Mouse (Mus musculus): ENCODE measurements around the gene Ltb.
A peak's percentile ranks its signal among the peaks of the same experiment; 100 is the strongest.

Ltb gene

GRCm38 (mm10) chr17:35193881-35194843 is at the start of gene Ltb:
Gene Ltb (plus strand): TSS chr17:35194439.
- no peak for DNase-seq (ENCODE audit: low spot score in 2 of 2)

DNA sequence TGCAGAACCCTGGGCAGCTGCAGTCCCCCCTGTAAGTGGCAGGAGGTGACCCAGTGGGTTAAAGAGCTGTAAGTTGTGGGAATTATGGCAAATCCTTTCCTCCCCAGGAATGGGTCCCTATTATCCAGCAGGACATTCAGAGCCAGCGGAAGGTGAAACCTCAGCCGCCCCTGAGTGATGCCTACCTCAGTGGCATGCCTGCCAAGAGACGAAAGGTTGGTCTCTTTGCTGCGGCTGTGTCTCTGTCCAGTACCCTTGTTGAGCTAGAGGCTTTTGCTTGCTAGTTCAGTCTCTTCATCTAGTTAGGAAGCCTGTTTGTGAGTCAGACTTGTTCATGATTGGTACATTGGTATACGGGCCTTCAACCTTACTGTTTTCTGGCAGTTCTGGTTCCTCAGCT is 48.1 kb upstream of the Ltb start:
- no peak for DNase-seq (ENCODE audit: low spot score in 2 of 2)

DNA sequence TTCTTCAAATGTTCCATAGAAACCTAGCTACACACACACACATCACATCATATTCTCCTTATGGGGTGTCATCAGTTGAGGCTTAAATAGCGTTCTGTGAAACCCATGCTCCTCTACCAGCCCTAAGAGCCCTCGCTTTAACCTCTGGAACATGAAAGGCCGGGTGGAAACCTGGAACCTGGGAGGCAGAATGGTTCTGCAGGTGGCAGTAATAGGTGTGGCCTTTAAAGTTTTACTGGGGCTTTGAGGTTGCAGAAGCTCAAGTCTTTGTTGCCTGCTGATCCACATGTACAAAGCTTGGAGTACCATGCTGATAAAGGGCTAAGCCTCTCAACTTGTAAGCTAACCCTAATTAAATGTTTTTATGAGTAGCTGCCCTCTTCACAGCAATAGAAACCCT is 46.9 kb upstream of the Ltb start:
- DNase-seq (ENCODE audit: low spot score in 2 of 2): no peak

DNA sequence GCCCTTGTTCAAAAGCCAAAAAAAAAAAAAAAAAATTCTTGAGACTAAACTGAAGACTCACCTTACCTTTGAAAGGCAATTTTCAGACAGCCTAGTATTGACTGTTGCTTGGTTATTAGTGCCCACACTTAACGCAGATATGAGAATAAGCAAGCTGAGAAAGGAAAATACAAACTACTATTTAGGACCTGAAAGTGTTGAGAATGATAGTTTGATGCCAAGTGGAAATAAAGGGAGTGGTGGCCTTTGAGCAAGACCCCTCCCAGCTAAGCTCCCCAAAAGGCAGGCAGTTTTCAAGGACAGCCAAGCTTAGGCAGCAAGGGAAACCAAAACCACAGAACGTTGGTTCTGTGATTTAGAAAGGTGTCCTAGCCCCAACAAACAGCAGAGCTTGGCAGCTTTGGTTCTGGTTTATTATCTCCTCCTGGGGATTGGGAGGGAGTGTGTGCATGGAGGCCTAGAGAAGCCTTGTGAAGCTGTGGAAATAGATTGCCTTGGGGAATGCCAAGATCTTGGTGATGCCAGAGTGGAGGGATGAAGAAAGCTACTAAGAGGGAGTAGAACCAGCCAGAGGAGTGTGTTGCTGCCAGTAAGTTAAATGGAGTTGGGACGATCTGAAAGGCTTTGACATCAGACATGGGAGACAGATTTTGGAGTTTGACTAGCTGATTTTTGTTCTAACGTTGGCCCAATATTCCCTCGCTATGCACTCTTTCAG is 46.2 kb upstream of the Ltb start:
- no peak for DNase-seq (ENCODE audit: low spot score in 2 of 2)

GRCm38 (mm10) chr17:35152121-35152520 is 42.1 kb upstream of the Ltb start:
- DNase-seq (ENCODE audit: low spot score in 2 of 2): no peak

DNA sequence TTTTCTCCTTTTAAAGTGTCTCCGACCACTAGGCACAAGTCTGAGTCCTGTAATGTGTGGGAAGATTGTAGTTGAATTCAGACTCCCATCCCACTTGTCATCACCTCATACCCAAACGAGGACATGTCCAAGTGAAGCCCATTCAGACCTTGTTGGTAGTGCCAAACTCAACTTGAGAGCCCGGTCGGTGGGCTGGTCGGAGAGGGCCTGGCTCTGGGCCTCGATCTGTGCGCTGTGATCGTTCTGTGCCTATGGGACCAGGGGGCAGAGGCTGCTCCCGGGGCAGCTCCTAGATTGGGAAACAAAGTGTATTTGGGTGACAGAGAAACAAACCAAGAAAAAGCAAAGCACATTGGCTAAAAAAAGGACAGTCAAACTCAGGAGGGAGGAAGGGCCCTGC is 41.2 kb upstream of the Ltb start:
- no peak for DNase-seq (ENCODE audit: low spot score in 2 of 2)

GRCm38 (mm10) chr17:35153931-35154330 is 40.3 kb upstream of the Ltb start:
- DNase-seq (ENCODE audit: low spot score in 2 of 2): no peak

DNA sequence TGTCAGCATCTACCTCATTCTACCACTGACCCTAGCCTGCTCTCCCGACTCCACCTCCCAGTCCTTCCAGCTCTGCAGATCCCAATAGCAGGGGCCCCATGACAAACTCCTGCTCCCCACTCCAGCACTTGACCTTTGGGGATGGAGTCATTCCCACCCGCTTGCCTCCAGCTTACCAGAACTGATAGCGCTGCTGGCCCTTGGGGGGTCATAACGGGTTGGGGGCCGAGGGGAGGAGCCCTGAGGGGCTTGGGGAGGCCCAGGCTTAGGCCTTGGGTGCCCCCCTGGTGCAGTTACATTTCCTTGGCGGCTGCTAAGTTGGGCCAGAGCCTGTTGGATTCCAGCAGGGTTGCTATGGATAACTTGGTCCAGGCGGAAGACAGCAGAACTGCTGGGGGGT is 39.6 kb upstream of the Ltb start:
- no peak for DNase-seq (ENCODE audit: low spot score in 2 of 2)

DNA sequence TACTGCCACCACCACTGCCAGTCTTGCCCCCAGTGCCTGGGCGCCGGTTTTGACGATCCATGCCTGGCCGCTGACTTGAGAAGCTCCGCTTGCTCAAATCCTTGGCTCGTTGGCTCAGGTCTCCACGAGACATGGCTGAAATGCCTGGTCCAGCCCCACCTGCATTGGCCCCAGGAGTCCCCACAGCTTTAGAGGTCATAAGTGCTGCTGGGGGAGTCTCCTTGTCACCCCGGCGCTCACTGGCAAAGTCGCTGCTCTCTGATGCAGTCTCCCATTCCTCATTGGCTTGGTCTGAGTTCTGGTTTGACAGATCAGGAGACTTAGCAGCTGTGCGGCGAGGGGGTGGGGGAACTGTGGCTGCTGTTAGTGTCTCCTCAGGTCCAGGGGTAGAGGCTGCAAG is 38.8 kb upstream of the Ltb start:
- no peak for DNase-seq (ENCODE audit: low spot score in 2 of 2)

GRCm38 (mm10) chr17:35156461-35157200 is 37.6 kb upstream of the Ltb start:
- no peak for DNase-seq (ENCODE audit: low spot score in 2 of 2)

DNA sequence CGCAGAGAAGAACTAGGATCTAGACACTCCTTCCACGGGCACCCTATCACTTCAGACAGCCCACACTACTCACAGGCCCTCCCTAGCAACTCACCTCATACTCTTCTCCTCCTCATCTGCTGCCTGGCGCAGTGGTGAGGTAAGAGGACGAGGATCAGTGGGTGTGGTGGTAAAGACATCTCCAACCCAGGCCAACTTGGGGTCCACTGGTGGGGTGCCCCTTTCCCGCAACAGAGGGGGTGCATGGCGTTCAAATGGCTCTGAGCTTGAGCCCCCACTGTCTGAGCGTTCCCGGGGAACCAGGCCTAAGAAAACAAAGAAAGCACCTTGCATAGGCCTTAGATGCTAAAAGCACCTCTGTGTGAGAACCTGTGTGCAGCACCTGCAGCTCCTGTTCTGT is 37.0 kb upstream of the Ltb start:
- DNase-seq (ENCODE audit: low spot score in 2 of 2): no peak

GRCm38 (mm10) chr17:35157661-35158175 is 36.5 kb upstream of the Ltb start:
- DNase-seq (ENCODE audit: low spot score in 2 of 2): no peak

GRCm38 (mm10) chr17:35158850-35159593 is 35.2 kb upstream of the Ltb start:
- DNase-seq (ENCODE audit: low spot score in 2 of 2): no peak

- DNase-seq (ENCODE audit: low spot score in 2 of 2): no peak
These were observed 34.6 kb upstream of the Ltb start for GRCm38 (mm10) chr17:35159638-35160037.

- DNase-seq (ENCODE audit: low spot score in 2 of 2): no peak
These were observed 32.8 kb upstream of the Ltb start for GRCm38 (mm10) chr17:35161421-35161820.

- no peak for DNase-seq (ENCODE audit: low spot score in 2 of 2)
These were observed 32.1 kb upstream of the Ltb start for GRCm38 (mm10) chr17:35162121-35162520.

DNA sequence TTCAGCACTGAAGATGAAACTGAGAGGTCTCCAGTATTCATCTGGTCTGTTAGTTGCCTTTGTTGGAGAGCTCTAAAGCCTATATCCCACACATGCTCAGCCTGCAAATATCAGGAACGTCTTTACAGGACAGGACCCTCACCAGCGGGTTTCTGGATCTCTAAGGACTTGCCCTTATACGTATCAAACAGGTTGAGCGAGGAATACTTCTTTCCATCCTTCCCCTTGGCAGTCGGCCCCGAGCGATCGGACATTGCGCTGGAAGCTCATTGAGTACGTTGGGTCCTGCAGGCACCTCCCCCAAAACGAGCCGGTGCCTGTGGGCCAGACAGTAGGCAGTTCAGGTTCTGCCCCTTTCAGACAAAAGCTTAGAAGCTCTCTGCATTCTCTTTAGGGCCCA is 31.5 kb upstream of the Ltb start:
- no peak for DNase-seq (ENCODE audit: low spot score in 2 of 2)

DNA sequence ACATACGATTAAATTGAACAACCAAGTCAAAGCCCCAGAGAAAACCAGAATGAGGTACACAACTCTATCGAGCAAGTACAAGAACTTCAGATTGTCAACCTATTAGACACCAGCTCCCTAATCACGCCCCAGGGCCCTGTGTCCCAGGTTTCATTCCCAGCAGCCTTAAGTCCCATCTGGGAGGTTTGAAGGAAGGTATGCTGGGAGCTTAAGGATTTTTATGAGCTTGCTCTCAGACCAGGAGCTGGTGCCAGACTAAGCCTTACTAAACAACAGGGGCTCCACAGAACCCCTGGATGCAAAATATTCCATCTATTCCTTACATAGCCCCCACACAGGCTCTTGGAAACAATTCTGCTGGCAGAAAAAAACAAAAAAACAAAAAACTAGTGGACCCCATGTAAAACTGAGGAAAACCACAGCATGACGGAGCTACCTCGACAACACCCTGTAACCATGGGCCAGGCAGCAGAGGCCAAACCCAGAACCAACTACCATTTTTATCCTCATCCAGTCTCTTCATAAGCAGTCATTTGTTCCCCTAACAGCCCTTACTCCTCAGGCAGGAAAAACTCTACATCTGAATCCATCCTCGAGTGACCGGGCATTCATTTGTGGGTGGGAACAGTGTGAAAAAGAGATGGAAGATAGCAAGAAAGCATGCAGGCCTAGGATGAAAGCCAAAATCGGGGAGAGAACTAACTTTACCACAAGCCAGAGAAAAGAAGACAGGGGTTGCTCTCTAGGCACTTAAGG is 30.7 kb upstream of the Ltb start:
- no peak for DNase-seq (ENCODE audit: low spot score in 2 of 2)

- no peak for DNase-seq (ENCODE audit: low spot score in 2 of 2)
These were observed 30.0 kb upstream of the Ltb start for GRCm38 (mm10) chr17:35164218-35164567.

- peak; percentile 97 to 98 for DNase-seq (ENCODE audit: low spot score in 2 of 2)
These were observed 29.4 kb upstream of the Ltb start, which contains the start of gene Prrc2a for GRCm38 (mm10) chr17:35164568-35165450. Gene Prrc2a (minus strand): TSS chr17:35164897.
